Mouse (Mus musculus) testis, adult 10 weeks (tissue): ENCODE results near the gene Hist1h2bb. TPM values are rescaled to one million over a fixed set of nuclear protein-coding genes. Genes with fewer than 3 reads are reported as not detected.

Experiments
- polyA plus RNA-seq: library from polyadenylated mRNA; stranded (reverse); fragments of 350-450 nt; fragmentation: Illumina TruSeq; extraction: RNeasy Lipid Tissue Mini Kit (QIAGEN cat#74804); gene quantifications from one replicate; pipeline ENCODE4 v1.2.3, GENCODE M21; 2014; ENCODE audit warnings: low read depth, low replicate concordance

The Hist1h2bb gene
- polyA plus RNA-seq = not detected

GRCm38 (mm10) chr13:23746201-23747080, at the start of gene Hist1h2bb:
Hist1h2bb (plus strand) TSS chr13:23746734.

GRCm38 (mm10) chr13:23698300-23698693, 48.2 kb upstream of the Hist1h2bb start, which contains the start of gene Hist1h4c:
Hist1h4c (minus strand) TSS chr13:23698454.

GRCm38 (mm10) chr13:23710374-23711089, 36.0 kb upstream of the Hist1h2bb start, which contains the start of gene Hfe:
Hfe (minus strand) TSS chr13:23710854.

GRCm38 (mm10) chr13:23738677-23739068, 7.9 kb upstream of the Hist1h2bb start, which contains the start of gene Hist1h1c:
Hist1h1c (plus strand) TSS chr13:23738808.

GRCm38 (mm10) chr13:23745381-23746161, 963 bp upstream of the Hist1h2bb start, which contains the start of gene Hist1h3c:
Hist1h3c (minus strand) TSS chr13:23745602.

GRCm38 (mm10) chr13:23750839-23751477, 4.4 kb downstream of the Hist1h2bb start, which contains the start of gene Hist1h2ab:
Hist1h2ab (plus strand) TSS chr13:23751126.

GRCm38 (mm10) chr13:23752067-23752741, 5.7 kb downstream of the Hist1h2bb start, which contains the start of gene Hist1h3b:
Hist1h3b (plus strand) TSS chr13:23752267.

GRCm38 (mm10) chr13:23756790-23757189, 10.3 kb downstream of the Hist1h2bb start, which contains the start of gene Hist1h4b:
Hist1h4b (plus strand) TSS chr13:23757013.

GRCm38 (mm10) chr13:23760972-23761864, 14.7 kb downstream of the Hist1h2bb start, which contains the start of gene Hist1h4a:
Hist1h4a (minus strand) TSS chr13:23761230.

GRCm38 (mm10) chr13:23761871-23762821, 15.6 kb downstream of the Hist1h2bb start, which contains the start of gene Hist1h3a:
Hist1h3a (minus strand) TSS chr13:23762386.

GRCm38 (mm10) chr13:23763586-23764323, 17.2 kb downstream of the Hist1h2bb start, which contains the start of gene Hist1h1a:
Hist1h1a (plus strand) TSS chr13:23763666.

GRCm38 (mm10) chr13:23769613-23770012, 23.1 kb downstream of the Hist1h2bb start, which contains the start of gene Trim38:
Trim38 (plus strand) TSS chr13:23769913.

Other genes with a start within 250 kb of the Hist1h2bb start
- gene Hist1h4h, start 215.7 kb upstream of the Hist1h2bb start, polyA plus RNA-seq = not detected
- gene Hist1h2af, start 212.8 kb upstream of the Hist1h2bb start, polyA plus RNA-seq = not detected
- not detected for gene Hist1h3g, start 211.3 kb upstream of the Hist1h2bb start, polyA plus RNA-seq
- gene Hist1h2bh, start 203.3 kb upstream of the Hist1h2bb start, polyA plus RNA-seq = not detected
- not detected for gene Hist1h3f, start 202.7 kb upstream of the Hist1h2bb start, polyA plus RNA-seq
- gene Hist1h4f, start 195.1 kb upstream of the Hist1h2bb start, polyA plus RNA-seq = not detected
- gene Hist1h1d, start 193.5 kb upstream of the Hist1h2bb start, polyA plus RNA-seq = 0.11 TPM
- gene Hist1h3e, start 184.4 kb upstream of the Hist1h2bb start, polyA plus RNA-seq = not detected
- gene Hist1h2ae, start 175.5 kb upstream of the Hist1h2bb start, polyA plus RNA-seq = not detected
- gene Hist1h2bg, start 175.3 kb upstream of the Hist1h2bb start, polyA plus RNA-seq = not detected
- not detected for gene Hist1h2bf, start 172.5 kb upstream of the Hist1h2bb start, polyA plus RNA-seq
- gene Hist1h2ad, start 172.4 kb upstream of the Hist1h2bb start, polyA plus RNA-seq = not detected
- not detected for gene Hist1h3d, start 171.0 kb upstream of the Hist1h2bb start, polyA plus RNA-seq
- not detected for gene Hist1h4d, start 165.1 kb upstream of the Hist1h2bb start, polyA plus RNA-seq
- gene Hist1h2be, start 125.6 kb upstream of the Hist1h2bb start, polyA plus RNA-seq = 0.91 TPM
- 0.24 TPM for gene Hist1h1e, start 124.2 kb upstream of the Hist1h2bb start, polyA plus RNA-seq
- gene Hist1h2ac, start 62.8 kb upstream of the Hist1h2bb start, polyA plus RNA-seq = 0.28 TPM
- 16.4 TPM for gene Hist1h2bc, start 62.5 kb upstream of the Hist1h2bb start, polyA plus RNA-seq
- gene Hist1h1t, start 50.9 kb upstream of the Hist1h2bb start, polyA plus RNA-seq = 0.91 TPM
- gene Hist1h4c, start 48.3 kb upstream of the Hist1h2bb start, polyA plus RNA-seq = 3.9 TPM
- 13.3 TPM for gene Hfe, start 35.9 kb upstream of the Hist1h2bb start, polyA plus RNA-seq
- 1.8 TPM for gene Hist1h1c, start 7.9 kb upstream of the Hist1h2bb start, polyA plus RNA-seq
- gene Hist1h3c, start 1.1 kb upstream of the Hist1h2bb start, polyA plus RNA-seq = not detected
- gene Hist1h2ab, start 4.4 kb downstream of the Hist1h2bb start, polyA plus RNA-seq = not detected
- gene Hist1h3b, start 5.5 kb downstream of the Hist1h2bb start, polyA plus RNA-seq = not detected
- gene Hist1h4b, start 10.3 kb downstream of the Hist1h2bb start, polyA plus RNA-seq = not detected
- gene Hist1h4a, start 14.5 kb downstream of the Hist1h2bb start, polyA plus RNA-seq = 3.1 TPM
- gene Hist1h3a, start 15.7 kb downstream of the Hist1h2bb start, polyA plus RNA-seq = not detected
- gene Hist1h1a, start 16.9 kb downstream of the Hist1h2bb start, polyA plus RNA-seq = not detected
- 4.5 TPM for gene Trim38, start 23.2 kb downstream of the Hist1h2bb start, polyA plus RNA-seq
- 0.25 TPM for gene Slc17a2, start 60.3 kb downstream of the Hist1h2bb start, polyA plus RNA-seq
- gene Slc17a3, start 92.7 kb downstream of the Hist1h2bb start, polyA plus RNA-seq = 0.57 TPM
- 0.53 TPM for gene Slc17a1, start 121.0 kb downstream of the Hist1h2bb start, polyA plus RNA-seq
- not detected for gene Slc17a4, start 168.3 kb downstream of the Hist1h2bb start, polyA plus RNA-seq
- gene Hist1h2ba, start 187.4 kb downstream of the Hist1h2bb start, polyA plus RNA-seq = not detected
- not detected for gene Hist1h2aa, start 187.7 kb downstream of the Hist1h2bb start, polyA plus RNA-seq
- gene Scgn, start 244.5 kb downstream of the Hist1h2bb start, polyA plus RNA-seq = 54.6 TPM